Mouse (Mus musculus): ENCODE results near the gene Ccdc162.

DNA sequence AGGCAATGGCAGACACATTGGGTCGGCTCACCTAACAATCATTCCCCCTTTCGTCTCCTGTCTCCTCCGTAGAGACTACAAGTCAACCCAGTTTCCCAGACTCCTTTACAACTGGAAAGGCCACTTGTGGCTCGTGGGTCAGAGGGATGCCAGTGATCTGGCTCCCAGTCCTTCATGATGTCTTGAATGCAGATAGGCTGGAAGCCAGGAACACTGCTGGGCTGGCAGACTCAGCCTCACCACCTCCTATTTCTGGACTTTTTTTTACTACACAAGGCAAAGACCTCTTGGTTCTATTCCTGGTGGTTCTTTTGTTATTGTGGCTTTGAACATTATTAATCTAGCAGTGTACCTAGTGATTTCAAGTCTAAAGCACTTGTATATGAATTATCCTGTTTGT lies 202.1 kb downstream of the Ccdc162 start:
- TF ChIP-seq CTCF (IDR thresholded peaks at IDR 0.05; ENCODE audit: low read depth, low read length) (no peak), POLR2A (IDR thresholded peaks at IDR 0.05; ENCODE audit: borderline replicate concordance, low read depth, low read length) (no peak)

Measured in bone marrow macrophage, adult 2 months (primary cell).